Mouse (Mus musculus): Measurements from ENCODE around the gene Gm17677.

Gene Gm17677

DNA sequence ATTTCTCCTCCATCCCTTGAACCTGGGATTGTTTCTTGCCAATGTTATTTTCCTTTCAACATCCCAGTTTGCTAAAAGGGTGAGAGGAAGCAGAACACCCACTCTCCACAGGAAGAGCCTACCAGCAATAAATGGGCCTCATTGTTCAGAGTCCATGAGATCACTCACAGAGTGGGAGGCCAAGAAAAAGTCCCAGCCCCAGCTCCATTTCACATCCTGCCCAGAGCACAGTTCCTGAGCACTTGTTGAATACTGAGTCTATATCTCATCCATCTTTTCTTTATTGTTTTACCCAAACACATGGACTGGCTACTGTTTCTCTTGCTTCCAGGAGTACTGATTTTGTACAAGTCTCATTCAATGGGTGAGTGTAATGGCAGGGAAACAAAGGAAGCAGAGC, at the start of gene Gm17677:
Gene Gm17677 (plus strand): TSS at position 301 of the 400 bp plus-strand sequence.
- in situ Hi-C loops (cut with MseI, MboI), result no loop called here

DNA sequence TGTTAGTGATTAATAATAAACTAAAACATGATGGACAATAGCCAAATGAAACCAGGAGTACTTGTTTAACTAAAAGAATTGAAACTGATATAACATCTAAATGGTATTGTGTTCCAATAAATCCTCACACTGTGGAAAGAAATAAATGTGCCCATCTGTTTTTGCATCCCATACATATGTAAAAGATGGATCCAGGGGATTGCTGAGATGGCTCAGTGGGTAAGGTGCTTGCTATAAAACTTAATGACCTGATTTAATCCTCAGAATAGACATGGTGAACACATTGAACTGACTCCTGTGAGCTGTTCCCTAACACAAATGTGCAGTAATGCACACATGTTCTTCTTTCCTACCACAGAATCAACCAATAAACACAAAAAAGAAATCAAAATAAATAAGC, 48.9 kb upstream of the Gm17677 start:
- in situ Hi-C loops (cut with MseI, MboI), result no loop called here

DNA sequence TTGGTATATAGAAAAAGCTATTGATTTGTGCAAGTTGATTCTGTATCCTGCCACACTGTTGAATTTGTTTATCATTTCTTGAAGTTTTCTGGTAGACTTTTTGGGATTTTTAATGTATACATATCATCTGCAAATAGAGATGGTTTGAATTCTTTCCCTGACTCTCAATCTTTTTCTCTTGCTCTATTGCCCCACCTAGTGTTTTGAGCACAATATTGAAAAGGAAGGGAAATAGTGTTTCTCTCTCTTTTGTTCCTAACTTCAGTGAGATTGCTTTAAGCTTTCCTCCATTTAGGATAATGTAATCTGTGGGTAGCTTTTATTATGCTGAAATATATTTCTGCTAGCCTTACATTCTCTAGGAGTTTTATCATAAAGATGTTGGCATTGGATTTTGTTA, 33.6 kb upstream of the Gm17677 start:
- in situ Hi-C loops (cut with MseI, MboI), result no loop called here

DNA sequence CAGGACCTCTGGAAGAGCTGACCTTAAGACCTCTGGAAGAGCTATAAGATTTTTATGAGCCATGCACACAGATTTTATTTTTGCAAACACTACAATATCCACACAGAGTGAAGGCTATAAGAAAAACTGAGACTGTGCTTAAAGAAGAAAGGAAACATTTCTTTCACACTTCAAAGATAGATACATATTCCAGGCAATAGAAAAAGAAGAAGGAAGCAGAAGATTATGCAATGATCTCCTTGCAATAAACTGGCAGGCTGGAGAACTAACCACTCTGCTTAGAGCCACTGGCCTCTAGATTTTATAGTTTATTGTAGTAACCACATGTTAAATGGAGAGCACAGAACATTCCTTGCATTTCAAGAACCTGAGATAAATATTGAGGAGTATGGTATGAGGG, 16.0 kb downstream of the Gm17677 start:
- in situ Hi-C loops (cut with MseI, MboI), result no loop called here

DNA sequence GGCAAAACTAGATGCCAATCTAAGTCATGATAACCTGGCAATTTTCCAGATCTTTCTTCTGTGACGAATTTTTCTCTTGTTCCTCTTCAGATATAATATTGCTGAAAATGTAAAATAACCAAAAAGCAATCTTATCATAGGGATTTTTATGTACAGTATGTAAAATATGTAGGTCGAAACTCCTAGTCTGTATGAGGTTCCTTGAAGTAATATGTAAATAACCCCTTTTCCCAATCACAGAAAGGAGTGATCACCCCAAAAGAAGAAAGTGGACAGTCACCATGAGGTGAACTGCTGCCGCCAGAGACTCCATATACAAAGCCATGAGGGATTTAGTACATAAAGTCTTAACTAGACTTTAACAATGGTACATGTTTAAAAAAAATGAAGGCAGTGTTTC, 37.2 kb downstream of the Gm17677 start, which contains the start of gene Gm17727:
Gene Gm17727 (minus strand): TSS at position 101 of the 400 bp plus-strand sequence.
- in situ Hi-C loops (cut with MseI, MboI), result no loop called here

DNA sequence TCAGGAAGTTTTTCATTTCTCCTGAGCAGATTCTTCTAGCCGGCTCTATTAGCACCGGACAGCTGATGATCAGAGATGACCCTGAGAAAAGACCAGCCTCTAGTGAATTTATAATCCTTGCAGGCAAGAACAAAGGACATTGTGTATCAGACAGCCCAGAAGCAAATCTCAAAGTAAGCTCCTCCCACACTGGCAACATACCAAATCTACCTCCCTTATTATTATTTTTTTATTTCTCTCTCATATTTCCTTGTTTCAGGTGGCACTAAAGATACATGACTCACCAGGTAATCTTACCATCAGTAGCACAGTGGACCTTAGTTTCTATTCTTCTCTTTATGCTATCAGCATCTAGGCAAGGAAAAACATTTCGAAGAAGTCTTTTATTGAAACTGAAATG, 49.2 kb downstream of the Gm17677 start, which contains the start of the genes Gm27235 and D730048I06Rik:
Gene Gm27235 (minus strand): TSS at position 101 of the 400 bp plus-strand sequence.
Gene D730048I06Rik (minus strand): TSS at position 112 of the 400 bp plus-strand sequence.
- in situ Hi-C loops (cut with MseI, MboI), result no loop called here

All from mouse trophoblast stem cell (cell line).